In genomic region chr13:99412477-99413080, GRCm38 (mm10) we compare ENCODE assay signal across 9 mouse cellular contexts.
DNase-seq lines count a peak whose midpoint lies in the region; ATAC-seq and TF ChIP-seq lines count a peak whose summit lies in the region.
"Had no signal": no experiment of that assay in that cellular context is flagged by ENCODE, and none has a peak within 500 bp of the region (broad histone marks: within the 10 kb centered on the region; RNA-seq: fewer than 3 reads in every experiment).

No protein-coding gene starts in this region.

- intact Hi-C loops in left cerebral cortex, postnatal 4 days (cut with DNase I) = no loop called here
- intact Hi-C loops in left cerebral cortex, adult 2 months (cut with DNase I) = no loop called here
- intact Hi-C loops in left cerebral cortex, postnatal 14 days (cut with DNase I) = no loop called here

- no peak overlapping the region for H3K4me3 ChIP-seq in left cerebral cortex, adult 2 months
- no peak overlapping the region for H3K4me3 ChIP-seq in hindbrain, postnatal 0 days (ENCODE audit: low read length)
- H3K4me3 ChIP-seq in stomach, postnatal 0 days (ENCODE audit: low read depth, low read length) = no peak overlapping the region
- H3K4me3 ChIP-seq: liver, embryonic 13.5 days had no signal

- TF ChIP-seq CTCF in left cerebral cortex, adult 2 months (IDR thresholded peaks at IDR 0.05) = no peak
- TF ChIP-seq CTCF in hindbrain, postnatal 0 days (IDR thresholded peaks at IDR 0.05; ENCODE audit: low read depth) = no peak
- TF ChIP-seq CTCF in stomach, postnatal 0 days (IDR thresholded peaks at IDR 0.05; ENCODE audit: low read depth) = no peak

- no peak overlapping the region for H3K27ac ChIP-seq in left cerebral cortex, adult 2 months
- H3K27ac ChIP-seq in hindbrain, postnatal 0 days = peak overlapping the region; percentile 67; the same call in 1 of the 2 replicates
- H3K27ac ChIP-seq in stomach, postnatal 0 days (replicated peaks) = peak overlapping the region; percentile 67
- H3K27ac ChIP-seq: liver, embryonic 13.5 days had no signal

- 0 out of 2 replicates have a peak, but pooled peaks have one; percentile 47 for ATAC-seq in hindbrain, postnatal 0 days
- ATAC-seq in stomach, postnatal 0 days (ENCODE audit: low FRiP score, low TSS enrichment) = peak; percentile 85

- H3K4me2 ChIP-seq in hindbrain, postnatal 0 days (ENCODE audit: low read depth, low read length) = no peak overlapping the region
- no peak overlapping the region for H3K4me2 ChIP-seq in stomach, postnatal 0 days (replicated peaks; ENCODE audit: low read depth)
- H3K4me2 ChIP-seq: liver, embryonic 13.5 days had no signal

- no peaks in the 10 kb centered on the region for H3K9me3 ChIP-seq in hindbrain, postnatal 0 days (ENCODE audit: low read length)
- no peaks in the 10 kb centered on the region for H3K9me3 ChIP-seq in stomach, postnatal 0 days (ENCODE audit: control insufficient read depth, low read length)
- H3K9me3 ChIP-seq: liver, embryonic 13.5 days had no signal

- TF ChIP-seq EP300 in stomach, postnatal 0 days (optimal IDR thresholded peaks at IDR 0.05) = no peak

- H3K36me3 ChIP-seq in hindbrain, postnatal 0 days (ENCODE audit: insufficient read depth, low read length) = no peaks in the 10 kb centered on the region
- peaks cover 6% of the 10 kb centered on the region; the same call in 1 of the 2 replicates for H3K36me3 ChIP-seq in stomach, postnatal 0 days (ENCODE audit: control insufficient read depth, insufficient read depth, low read length)

- H3K27me3 ChIP-seq in hindbrain, postnatal 0 days (ENCODE audit: insufficient read depth, low read length) = no peaks in the 10 kb centered on the region
- H3K27me3 ChIP-seq in stomach, postnatal 0 days (ENCODE audit: control insufficient read depth, insufficient read depth, low read length) = no peaks in the 10 kb centered on the region
- H3K27me3 ChIP-seq: liver, embryonic 13.5 days had no signal

- H3K9ac ChIP-seq in hindbrain, postnatal 0 days (replicated peaks; ENCODE audit: low read length) = no peak overlapping the region
- no peak overlapping the region; the same call in 1 of the 2 replicates for H3K9ac ChIP-seq in stomach, postnatal 0 days (ENCODE audit: low read length)
- H3K9ac ChIP-seq: liver, embryonic 13.5 days had no signal

- H3K4me1 ChIP-seq in hindbrain, postnatal 0 days (ENCODE audit: insufficient read depth, low read length) = 0 out of 2 replicates have a peak, but pooled peaks cover 10% of the 10 kb centered on the region
- H3K4me1 ChIP-seq in stomach, postnatal 0 days (replicated peaks; ENCODE audit: control insufficient read depth, insufficient read depth) = no peaks in the 10 kb centered on the region
- H3K4me1 ChIP-seq: liver, embryonic 13.5 days had no signal

- peak; percentile 41 for DNase-seq in left cerebral cortex, postnatal 4 days
- no peak for DNase-seq in left cerebral cortex, adult 2 months (ENCODE audit: extremely low spot score in 1 of 2, low spot score in 2 of 2)
- peak; percentile 42 for DNase-seq in c-Kit-positive CD71-negative TER-119-negative erythroid progenitor cells, embryonic 14.5 days (ENCODE audit: low read depth)
- peak; percentile 56 for DNase-seq in gastrocnemius, postnatal 25 days
- peak; percentile 51 for DNase-seq in hindbrain, postnatal 0 days (ENCODE audit: low spot score)
- peak; percentile 58 for DNase-seq in lung, postnatal 10 days
- DNase-seq in stomach, postnatal 0 days (ENCODE audit: low spot score) = peak; percentile 53
- no peak for DNase-seq in left cerebral cortex, postnatal 14 days (ENCODE audit: low spot score in 2 of 2)
- DNase-seq: liver, embryonic 13.5 days had no signal

- 24% methylated on average over 11 of the region's 11 CpGs for WGBS in hindbrain, postnatal 0 days
- WGBS in stomach, postnatal 0 days = 61% methylated on average over 11 of the region's 11 CpGs

Comparison
In these comparisons a context has a peak if more than half of its experiments do, and no peak if none do; other contexts are left out.
1. DNase-seq: peak in left cerebral cortex, postnatal 4 days (single experiment), c-Kit-positive CD71-negative TER-119-negative erythroid progenitor cells, embryonic 14.5 days (single experiment), gastrocnemius, postnatal 25 days (single experiment), hindbrain, postnatal 0 days (single experiment), lung, postnatal 10 days (single experiment) and stomach, postnatal 0 days (single experiment); none in left cerebral cortex, adult 2 months (0 of 2) and left cerebral cortex, postnatal 14 days (0 of 2).